Mouse (Mus musculus): ENCODE results near the gene Cdc42. TPM values are rescaled to one million over a fixed set of nuclear protein-coding genes. Genes with fewer than 3 reads are reported as not detected.

The Cdc42 gene
- polyA plus RNA-seq, 1 experiment from 2014 or later: 620 TPM

GRCm38 (mm10) chr4:137305831-137306576, 51.5 kb downstream of the Cdc42 start:
- H3K4me2 ChIP-seq (replicated peaks): no peak overlapping the region
- H3K4me1 ChIP-seq: peaks cover 27% of the 10 kb centered on the region
- WGBS: 74% methylated on average over 13 of the region's 13 CpGs
- no peak for ATAC-seq (ENCODE audit: low FRiP score, low read depth)
- H3K4me3 ChIP-seq: no peak overlapping the region
- no peaks in the 10 kb centered on the region for H3K9me3 ChIP-seq
- no peaks in the 10 kb centered on the region for H3K27me3 ChIP-seq
- H3K36me3 ChIP-seq: no peaks in the 10 kb centered on the region
- H3K27ac ChIP-seq (replicated peaks): no peak overlapping the region
- H3K9ac ChIP-seq (replicated peaks): 0 out of 2 replicates have a peak overlapping the region, but pooled peaks have one; percentile 21

GRCm38 (mm10) chr4:137305066-137305465, 52.5 kb downstream of the Cdc42 start:
- Histone ChIP-seq H3K4me3 (no peak overlapping the region), H3K36me3 (no peaks in the 10 kb centered on the region), H3K27me3 (no peaks in the 10 kb centered on the region), H3K4me2 (replicated peaks) (no peak overlapping the region), H3K27ac (replicated peaks) (no peak overlapping the region), H3K4me1 (peaks cover 27% of the 10 kb centered on the region), H3K9ac (replicated peaks) (no peak overlapping the region), H3K9me3 (no peaks in the 10 kb centered on the region)
- 90% methylated on average over 7 of the region's 7 CpGs for WGBS
- ATAC-seq (ENCODE audit: low FRiP score, low read depth): no peak

DNA sequence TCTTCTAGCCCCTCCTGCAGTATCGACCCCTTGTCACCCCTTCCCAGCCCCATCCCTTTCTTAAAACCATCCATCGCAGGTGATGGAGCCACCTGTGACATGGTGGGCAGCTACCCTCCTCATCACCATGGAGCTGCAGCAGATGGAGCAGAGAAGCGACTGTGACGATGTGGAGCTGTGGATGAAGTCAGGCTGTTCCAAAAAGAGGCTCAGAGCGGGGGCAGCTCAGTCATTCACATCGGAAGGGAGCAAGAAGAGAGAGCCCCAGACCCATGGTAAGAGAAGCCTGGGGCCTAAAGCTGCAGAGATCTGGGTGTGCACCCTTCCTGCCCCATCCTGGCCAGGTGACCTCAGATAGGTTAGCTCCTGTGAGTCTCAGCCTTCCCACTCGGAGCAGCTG, 53.4 kb downstream of the Cdc42 start:
- H3K4me2 ChIP-seq (replicated peaks): no peak overlapping the region
- H3K4me3 ChIP-seq: no peak overlapping the region
- ATAC-seq (ENCODE audit: low FRiP score, low read depth): no peak
- no peaks in the 10 kb centered on the region for H3K9me3 ChIP-seq
- H3K9ac ChIP-seq (replicated peaks): no peak overlapping the region
- H3K27me3 ChIP-seq: no peaks in the 10 kb centered on the region
- H3K4me1 ChIP-seq: peaks cover 27% of the 10 kb centered on the region
- H3K36me3 ChIP-seq: no peaks in the 10 kb centered on the region
- H3K27ac ChIP-seq (replicated peaks): no peak overlapping the region
- whole genome bisulfite sequencing: 92% methylated on average over 7 of the region's 7 CpGs

GRCm38 (mm10) chr4:137301635-137302034, 55.9 kb downstream of the Cdc42 start:
- H3K9ac ChIP-seq (replicated peaks): no peak overlapping the region
- no peak for ATAC-seq (ENCODE audit: low FRiP score, low read depth)

GRCm38 (mm10) chr4:137300227-137300626, 57.3 kb downstream of the Cdc42 start:
- Histone ChIP-seq H3K4me1 (peaks cover 13% of the 10 kb centered on the region), H3K27me3 (no peaks in the 10 kb centered on the region), H3K9ac (replicated peaks) (no peak overlapping the region), H3K36me3 (no peaks in the 10 kb centered on the region), H3K4me3 (no peak overlapping the region), H3K27ac (replicated peaks) (no peak overlapping the region), H3K9me3 (no peaks in the 10 kb centered on the region), H3K4me2 (replicated peaks) (no peak overlapping the region)
- ATAC-seq (ENCODE audit: low FRiP score, low read depth): no peak
- WGBS: 93% methylated on average over 13 of the region's 13 CpGs

More at GRCm38 (mm10) chr4:137301635-137302034, 55.9 kb downstream of the Cdc42 start:
- WGBS: 49% methylated on average over 16 of the region's 16 CpGs
- no peaks in the 10 kb centered on the region for H3K27me3 ChIP-seq
- no peak overlapping the region for H3K4me2 ChIP-seq (replicated peaks)
- H3K27ac ChIP-seq (replicated peaks): no peak overlapping the region
- no peaks in the 10 kb centered on the region for H3K9me3 ChIP-seq
- H3K36me3 ChIP-seq: no peaks in the 10 kb centered on the region
- peaks cover 19% of the 10 kb centered on the region for H3K4me1 ChIP-seq
- H3K4me3 ChIP-seq: no peak overlapping the region

GRCm38 (mm10) chr4:137298406-137298805, 59.1 kb downstream of the Cdc42 start:
- peaks cover 13% of the 10 kb centered on the region for H3K4me1 ChIP-seq
- ATAC-seq (ENCODE audit: low FRiP score, low read depth): no peak
- H3K9me3 ChIP-seq: no peaks in the 10 kb centered on the region
- H3K9ac ChIP-seq (replicated peaks): no peak overlapping the region
- no peaks in the 10 kb centered on the region for H3K27me3 ChIP-seq
- H3K4me2 ChIP-seq (replicated peaks): no peak overlapping the region
- 87% methylated on average over 8 of the region's 8 CpGs for WGBS
- no peak overlapping the region for H3K4me3 ChIP-seq
- H3K36me3 ChIP-seq: no peaks in the 10 kb centered on the region
- H3K27ac ChIP-seq (replicated peaks): no peak overlapping the region

DNA sequence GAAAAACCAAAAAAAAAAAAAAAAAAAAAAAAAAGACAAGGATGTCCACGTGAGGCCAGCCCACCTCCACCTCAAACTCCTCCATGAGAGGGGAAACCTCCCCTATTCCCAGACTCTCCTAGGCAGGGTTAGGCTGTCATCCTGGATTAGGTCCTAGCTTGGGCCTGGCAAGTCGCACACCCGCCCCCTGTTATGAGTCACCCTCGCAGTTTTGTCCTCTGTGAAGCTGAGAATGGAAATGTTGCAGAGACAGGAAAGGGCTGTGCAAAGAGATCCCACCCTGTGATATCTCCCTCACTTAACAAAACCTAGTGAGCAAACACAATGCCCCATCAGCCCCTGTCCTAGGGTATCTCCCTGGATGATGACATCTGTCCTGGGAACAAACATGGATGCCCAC, 59.9 kb downstream of the Cdc42 start:
- Histone ChIP-seq H3K4me3 (no peak overlapping the region), H3K9ac (replicated peaks) (no peak overlapping the region), H3K4me1 (peaks cover 11% of the 10 kb centered on the region), H3K27ac (replicated peaks) (no peak overlapping the region), H3K9me3 (no peaks in the 10 kb centered on the region), H3K4me2 (replicated peaks) (no peak overlapping the region), H3K36me3 (no peaks in the 10 kb centered on the region), H3K27me3 (no peaks in the 10 kb centered on the region)
- ATAC-seq (ENCODE audit: low FRiP score, low read depth): no peak
- WGBS: 92% methylated on average over 4 of the region's 4 CpGs

- 90% methylated on average over 8 of the region's 8 CpGs for WGBS
- H3K4me1 ChIP-seq: no peaks in the 10 kb centered on the region
- H3K27ac ChIP-seq (replicated peaks): no peak overlapping the region
- H3K27me3 ChIP-seq: no peaks in the 10 kb centered on the region
- no peaks in the 10 kb centered on the region for H3K36me3 ChIP-seq
- no peak for ATAC-seq (ENCODE audit: low FRiP score, low read depth)
- H3K4me2 ChIP-seq (replicated peaks): no peak overlapping the region
- no peaks in the 10 kb centered on the region for H3K9me3 ChIP-seq
- H3K9ac ChIP-seq (replicated peaks): no peak overlapping the region
- H3K4me3 ChIP-seq: no peak overlapping the region
Measured at GRCm38 (mm10) chr4:137294951-137295350, 62.6 kb downstream of the Cdc42 start.

DNA sequence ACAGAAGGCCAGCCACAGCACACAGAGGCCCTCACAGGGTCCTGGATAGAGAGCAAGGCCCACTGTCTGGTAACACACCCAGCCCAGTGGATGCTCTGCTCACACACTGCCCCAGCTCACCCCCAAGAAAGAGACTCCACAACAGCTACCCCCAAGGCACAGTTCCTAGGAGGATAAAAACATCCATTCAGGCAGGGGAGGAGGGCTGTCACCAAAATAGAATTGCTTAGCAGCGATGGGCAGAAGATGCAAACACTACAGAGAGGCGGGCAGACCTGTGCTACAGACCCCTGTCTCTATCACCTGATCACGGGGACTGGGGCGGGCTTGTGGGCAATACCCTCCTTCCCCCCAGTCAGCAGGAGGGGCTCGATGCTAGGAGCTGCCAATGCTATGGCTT, 63.0 kb downstream of the Cdc42 start:
- Histone ChIP-seq H3K36me3 (no peaks in the 10 kb centered on the region), H3K4me1 (no peaks in the 10 kb centered on the region), H3K4me3 (no peak overlapping the region), H3K9ac (replicated peaks) (no peak overlapping the region), H3K9me3 (no peaks in the 10 kb centered on the region), H3K27ac (replicated peaks) (no peak overlapping the region), H3K27me3 (no peaks in the 10 kb centered on the region), H3K4me2 (replicated peaks) (no peak overlapping the region)
- WGBS: 83% methylated on average over 5 of the region's 5 CpGs
- no peak for ATAC-seq (ENCODE audit: low FRiP score, low read depth)

GRCm38 (mm10) chr4:137294032-137294431, 63.5 kb downstream of the Cdc42 start:
- 83% methylated on average over 7 of the region's 7 CpGs for WGBS
- Histone ChIP-seq H3K4me1 (no peaks in the 10 kb centered on the region), H3K36me3 (no peaks in the 10 kb centered on the region), H3K27ac (replicated peaks) (no peak overlapping the region), H3K4me2 (replicated peaks) (no peak overlapping the region), H3K9me3 (no peaks in the 10 kb centered on the region), H3K9ac (replicated peaks) (no peak overlapping the region), H3K27me3 (no peaks in the 10 kb centered on the region), H3K4me3 (no peak overlapping the region)
- no peak for ATAC-seq (ENCODE audit: low FRiP score, low read depth)

DNA sequence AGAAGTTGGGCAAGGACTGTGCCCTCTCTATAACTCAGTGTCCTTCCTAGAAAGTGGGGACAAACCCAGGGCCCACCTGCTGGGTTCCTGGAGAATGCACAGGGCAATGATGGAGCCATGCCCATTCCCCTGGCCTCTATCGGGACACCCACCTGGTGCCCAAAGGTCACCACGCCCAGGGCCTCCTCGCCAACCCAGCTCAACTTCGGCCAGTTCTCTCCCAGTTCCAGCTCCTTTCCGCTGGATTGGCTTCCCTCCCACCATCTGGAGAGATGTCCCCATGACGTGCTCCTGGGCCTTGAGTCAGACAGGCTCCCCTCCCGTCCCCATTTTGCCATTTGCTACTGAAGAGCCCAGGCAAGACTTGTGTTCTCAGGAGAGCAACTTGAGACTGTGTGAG, 64.9 kb downstream of the Cdc42 start:
- Histone ChIP-seq H3K4me1 (no peaks in the 10 kb centered on the region), H3K9ac (replicated peaks) (no peak overlapping the region), H3K4me3 (no peak overlapping the region), H3K4me2 (replicated peaks) (no peak overlapping the region), H3K9me3 (no peaks in the 10 kb centered on the region), H3K36me3 (no peaks in the 10 kb centered on the region), H3K27ac (replicated peaks) (no peak overlapping the region), H3K27me3 (no peaks in the 10 kb centered on the region)
- WGBS: 86% methylated on average over 7 of the region's 7 CpGs
- ATAC-seq (ENCODE audit: low FRiP score, low read depth): no peak

GRCm38 (mm10) chr4:137290250-137290649, 67.3 kb downstream of the Cdc42 start:
- H3K4me3 ChIP-seq: no peak overlapping the region
- no peaks in the 10 kb centered on the region; the same call in 1 of the 2 replicates for H3K4me1 ChIP-seq
- no peak for ATAC-seq (ENCODE audit: low FRiP score, low read depth)
- peaks cover 16% of the 10 kb centered on the region; the same call in 1 of the 2 replicates for H3K27me3 ChIP-seq
- WGBS: 87% methylated on average over 3 of the region's 3 CpGs
- no peaks in the 10 kb centered on the region for H3K9me3 ChIP-seq
- H3K9ac ChIP-seq (replicated peaks): no peak overlapping the region
- H3K36me3 ChIP-seq: no peaks in the 10 kb centered on the region
- H3K4me2 ChIP-seq (replicated peaks): no peak overlapping the region
- H3K27ac ChIP-seq (replicated peaks): no peak overlapping the region

DNA sequence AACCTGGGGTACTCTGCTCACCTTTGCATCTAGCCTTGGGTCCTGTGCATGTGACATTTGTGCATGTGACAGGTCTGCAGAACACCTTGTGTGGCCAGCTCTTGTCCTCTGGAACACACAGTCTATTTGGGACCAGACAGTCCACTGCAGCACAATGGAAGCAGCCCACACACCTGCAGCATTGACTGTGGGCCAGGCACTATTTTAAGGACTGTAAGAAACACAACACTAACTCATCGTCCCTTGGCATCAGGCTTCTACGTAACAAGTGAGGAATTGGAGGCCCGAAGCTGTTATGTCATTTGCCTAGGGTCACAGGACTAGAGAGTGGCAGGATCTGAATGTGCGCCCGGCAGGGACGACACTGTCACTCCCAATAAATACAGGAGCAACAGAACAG, 67.8 kb downstream of the Cdc42 start:
- Histone ChIP-seq H3K4me1 (no peaks in the 10 kb centered on the region; the same call in 1 of the 2 replicates), H3K9me3 (no peaks in the 10 kb centered on the region), H3K4me2 (replicated peaks) (no peak overlapping the region), H3K27ac (replicated peaks) (no peak overlapping the region), H3K36me3 (no peaks in the 10 kb centered on the region), H3K9ac (replicated peaks) (no peak overlapping the region), H3K4me3 (no peak overlapping the region), H3K27me3 (peaks cover 19% of the 10 kb centered on the region)
- 91% methylated on average over 6 of the region's 6 CpGs for WGBS
- no peak for ATAC-seq (ENCODE audit: low FRiP score, low read depth)
